Mouse (Mus musculus) hindbrain, embryonic 12.5 days (tissue): ENCODE data around the gene Zfp961. TPM values are rescaled to one million over a fixed set of nuclear protein-coding genes. Genes with fewer than 3 reads are reported as not detected.
"Not testable (repeated sequence)": the region's sequence is repeated elsewhere in the genome, so short reads cannot be mapped to it uniquely, and the experiment has no call there.

Experiments
- ATAC-seq: fragments of 200-750 bp; cut with Nextera tagmentation; 2 replicates; pipeline ENCODE4 v1.8.0; 2017; ENCODE audit warnings: moderate TSS enrichment; ENCODE audit not compliant: low FRiP score
- H3K27ac ChIP-seq: fragments of 300-500 bp; sonication (generic); 2 replicates; pipeline ENCODE4 v1.5.1; 2016; ENCODE audit warnings: mild to moderate bottlenecking
- H3K27me3 ChIP-seq: fragments of 300-500 bp; sonication (generic); 2 replicates; pipeline ENCODE4 v1.6.1; 2016; ENCODE audit warnings: mild to moderate bottlenecking
- H3K36me3 ChIP-seq: fragments of 300-500 bp; sonication (generic); 2 replicates; pipeline ENCODE4 v1.6.1; 2016; ENCODE audit warnings: mild to moderate bottlenecking
- H3K4me1 ChIP-seq: fragments of 300-500 bp; sonication (generic); 2 replicates; pipeline ENCODE4 v1.6.1; 2016
- H3K4me2 ChIP-seq: fragments of 300-500 bp; sonication (generic); replicated peaks from 2 replicates; pipeline ENCODE4 v1.6.1; 2016; ENCODE audit warnings: mild to moderate bottlenecking
- H3K4me3 ChIP-seq: fragments of 300-500 bp; sonication (generic); 2 replicates; pipeline ENCODE4 v1.5.1; 2016; ENCODE audit warnings: mild to moderate bottlenecking
- H3K9ac ChIP-seq: fragments of 300-500 bp; sonication (generic); 2 replicates; pipeline ENCODE4 v1.6.1; 2016; ENCODE audit warnings: mild to moderate bottlenecking, moderate library complexity
- H3K9me3 ChIP-seq: fragments of 300-500 bp; sonication (generic); replicated peaks from 2 replicates; pipeline ENCODE4 v1.6.1; 2016; ENCODE audit warnings: mild to moderate bottlenecking
- WGBS: fragments of 180-500 bp; shearing (Covaris S2); methylation state at CpG from one replicate; pipeline ENCODE4 v1.1.7; 2016; 5-methylcytosine and 5-hydroxymethylcytosine counted together
- polyA plus RNA-seq: library from polyadenylated mRNA; unstranded; fragments of >200 nt; fragmentation: Nextera tagmentation; extraction: Ambion mirVana; gene quantifications from 2 replicates; pipeline ENCODE4 v1.2.1, GENCODE M21; 2016

Gene Zfp961
- polyA plus RNA-seq, 1 experiment from 2014 or later, result 17.5 TPM

- Histone ChIP-seq H3K9ac (no peak overlapping the region), H3K9me3 (no peaks in the 10 kb centered on the region), H3K27me3 (no peaks in the 10 kb centered on the region), H3K4me2 (no peak overlapping the region), H3K36me3 (no peaks in the 10 kb centered on the region), H3K4me1 (no peaks in the 10 kb centered on the region), H3K4me3 (no peak overlapping the region), H3K27ac (no peak overlapping the region)
- ATAC-seq, result no peak
- WGBS, result 83% methylated on average over 2 of the region's 2 CpGs
These were observed 10.3 kb upstream of the Zfp961 start for GRCm38 (mm10) chr8:71940293-71941208.

- no peaks in the 10 kb centered on the region for H3K36me3 ChIP-seq
- no peak overlapping the region for H3K4me3 ChIP-seq
- H3K4me1 ChIP-seq, result no peaks in the 10 kb centered on the region
- no peaks in the 10 kb centered on the region for H3K27me3 ChIP-seq
- no peaks in the 10 kb centered on the region for H3K9me3 ChIP-seq
- no peak overlapping the region for H3K9ac ChIP-seq
- no peak overlapping the region for H3K4me2 ChIP-seq
- ATAC-seq, result no peak
- no peak overlapping the region for H3K27ac ChIP-seq
- 86% methylated on average over 1 of the region's 1 CpGs for WGBS
These were observed 9.1 kb upstream of the Zfp961 start for GRCm38 (mm10) chr8:71941776-71942175.

GRCm38 (mm10) chr8:71948624-71949023, 2.2 kb upstream of the Zfp961 start:
- H3K36me3 ChIP-seq, result peaks cover 5% of the 10 kb centered on the region; the same call in 1 of the 2 replicates
- 89% methylated on average over 5 of the region's 5 CpGs for WGBS
- ATAC-seq, result no peak

GRCm38 (mm10) chr8:71951436-71952161, 761 bp downstream of the Zfp961 start:
- peaks cover 18% of the 10 kb centered on the region; the same call in 1 of the 2 replicates for H3K36me3 ChIP-seq
- H3K4me1 ChIP-seq, result peaks cover 15% of the 10 kb centered on the region
- no peak for ATAC-seq
- peaks cover 16% of the 10 kb centered on the region for H3K9me3 ChIP-seq
- peak overlapping the region; percentile 65 for H3K4me3 ChIP-seq
- peak overlapping the region; percentile 55; the same call in 1 of the 2 replicates for H3K27ac ChIP-seq
- no peaks in the 10 kb centered on the region for H3K27me3 ChIP-seq
- WGBS, result 40% methylated on average over 14 of the region's 14 CpGs
- H3K9ac ChIP-seq, result peak overlapping the region; percentile 25
- H3K4me2 ChIP-seq, result peak overlapping the region; percentile 61

More at GRCm38 (mm10) chr8:71948624-71949023, 2.2 kb upstream of the Zfp961 start:
- Histone ChIP-seq H3K4me3 (no peak overlapping the region), H3K9me3 (no peaks in the 10 kb centered on the region), H3K27ac (no peak overlapping the region), H3K4me1 (peaks cover 15% of the 10 kb centered on the region), H3K4me2 (no peak overlapping the region), H3K27me3 (no peaks in the 10 kb centered on the region), H3K9ac (no peak overlapping the region)

GRCm38 (mm10) chr8:71952489-71952888, 1.7 kb downstream of the Zfp961 start:
- H3K4me1 ChIP-seq, result peaks cover 15% of the 10 kb centered on the region
- H3K9ac ChIP-seq, result no peak overlapping the region
- peaks cover 16% of the 10 kb centered on the region for H3K9me3 ChIP-seq
- H3K27me3 ChIP-seq, result no peaks in the 10 kb centered on the region
- peak overlapping the region; percentile 61 for H3K4me2 ChIP-seq
- no peak for ATAC-seq
- H3K36me3 ChIP-seq, result peaks cover 18% of the 10 kb centered on the region; the same call in 1 of the 2 replicates
- H3K4me3 ChIP-seq, result no peak overlapping the region
- 97% methylated on average over 1 of the region's 1 CpGs for WGBS
- H3K27ac ChIP-seq, result no peak overlapping the region

- Histone ChIP-seq H3K4me1 (peaks cover 15% of the 10 kb centered on the region), H3K36me3 (peaks cover 18% of the 10 kb centered on the region; the same call in 1 of the 2 replicates), H3K9me3 (peaks cover 16% of the 10 kb centered on the region)
- H3K27ac ChIP-seq, H3K4me2 ChIP-seq, ATAC-seq, H3K27me3 ChIP-seq, H3K4me3 ChIP-seq, H3K9ac ChIP-seq: not testable (repeated sequence)
- 96% methylated on average over 16 of the region's 16 CpGs for WGBS
These were observed 2.3 kb downstream of the Zfp961 start for GRCm38 (mm10) chr8:71952961-71953700.

GRCm38 (mm10) chr8:71954666-71955065, 3.8 kb downstream of the Zfp961 start:
- WGBS, result 95% methylated on average over 9 of the region's 9 CpGs
- Histone ChIP-seq H3K4me3 (no peak overlapping the region), H3K36me3 (peaks cover 18% of the 10 kb centered on the region; the same call in 1 of the 2 replicates), H3K9ac (no peak overlapping the region), H3K4me2 (no peak overlapping the region), H3K27me3 (no peaks in the 10 kb centered on the region), H3K9me3 (peaks cover 16% of the 10 kb centered on the region), H3K27ac (no peak overlapping the region), H3K4me1 (peaks cover 15% of the 10 kb centered on the region)
- no peak for ATAC-seq

GRCm38 (mm10) chr8:71960483-71960882, 9.6 kb downstream of the Zfp961 start:
- Histone ChIP-seq H3K9me3 (no peaks in the 10 kb centered on the region), H3K27me3 (no peaks in the 10 kb centered on the region), H3K36me3 (peaks cover 20% of the 10 kb centered on the region), H3K4me3 (no peak overlapping the region), H3K4me1 (no peaks in the 10 kb centered on the region), H3K9ac (no peak overlapping the region), H3K27ac (no peak overlapping the region), H3K4me2 (no peak overlapping the region)
- no peak for ATAC-seq

GRCm38 (mm10) chr8:71961796-71962195, 11.0 kb downstream of the Zfp961 start:
- ATAC-seq, result no peak
- Histone ChIP-seq H3K4me1 (no peaks in the 10 kb centered on the region), H3K4me3 (no peak overlapping the region), H3K9me3 (0 out of 2 replicates have a peak, but pooled peaks cover under 1% of the 10 kb centered on the region), H3K9ac (no peak overlapping the region), H3K27me3 (no peaks in the 10 kb centered on the region), H3K27ac (no peak overlapping the region), H3K4me2 (no peak overlapping the region), H3K36me3 (peaks cover 33% of the 10 kb centered on the region)
- 92% methylated on average over 5 of the region's 5 CpGs for WGBS

- peaks cover 55% of the 10 kb centered on the region for H3K36me3 ChIP-seq
- no peak overlapping the region for H3K9ac ChIP-seq
- WGBS, result 93% methylated on average over 3 of the region's 3 CpGs
- no peaks in the 10 kb centered on the region for H3K27me3 ChIP-seq
- no peak for ATAC-seq
- H3K4me1 ChIP-seq, result no peaks in the 10 kb centered on the region
- no peak overlapping the region for H3K4me2 ChIP-seq
- H3K9me3 ChIP-seq, result 0 out of 2 replicates have a peak, but pooled peaks cover 5% of the 10 kb centered on the region
- H3K27ac ChIP-seq, result no peak overlapping the region
- H3K4me3 ChIP-seq, result no peak overlapping the region
These were observed 13.2 kb downstream of the Zfp961 start for GRCm38 (mm10) chr8:71964051-71964450.

- WGBS, result 97% methylated on average over 2 of the region's 2 CpGs
- no peak overlapping the region for H3K4me3 ChIP-seq
- no peak for ATAC-seq
These were observed 14.3 kb downstream of the Zfp961 start for GRCm38 (mm10) chr8:71965166-71965565.

GRCm38 (mm10) chr8:71966411-71966810, 15.6 kb downstream of the Zfp961 start:
- Histone ChIP-seq H3K27me3 (no peaks in the 10 kb centered on the region), H3K36me3 (peaks cover 59% of the 10 kb centered on the region), H3K4me2 (no peak overlapping the region), H3K4me3 (no peak overlapping the region), H3K9me3 (0 out of 2 replicates have a peak, but pooled peaks cover 5% of the 10 kb centered on the region), H3K4me1 (no peaks in the 10 kb centered on the region), H3K9ac (no peak overlapping the region), H3K27ac (no peak overlapping the region)
- no peak for ATAC-seq

More at GRCm38 (mm10) chr8:71965166-71965565, 14.3 kb downstream of the Zfp961 start:
- no peaks in the 10 kb centered on the region for H3K4me1 ChIP-seq
- no peak overlapping the region for H3K9ac ChIP-seq
- no peak overlapping the region for H3K4me2 ChIP-seq
- H3K9me3 ChIP-seq, result 0 out of 2 replicates have a peak, but pooled peaks cover 5% of the 10 kb centered on the region
- no peak overlapping the region for H3K27ac ChIP-seq
- no peaks in the 10 kb centered on the region for H3K27me3 ChIP-seq
- H3K36me3 ChIP-seq, result peaks cover 60% of the 10 kb centered on the region
